Mouse (Mus musculus): ENCODE measurements around the gene Zfp553.

Zfp553 gene

GRCm38 (mm10) chr7:127232622-127233367, at the start of gene Zfp553, which contains the start of gene Sept1:
Gene Zfp553 (plus strand): TSS chr7:127233061.
Gene Sept1 (minus strand): TSS chr7:127233130.
- DNase-seq = peak; percentile 80 to 83

GRCm38 (mm10) chr7:127183345-127183744, 49.5 kb upstream of the Zfp553 start:
- no peak for DNase-seq

GRCm38 (mm10) chr7:127183828-127184227, 49.0 kb upstream of the Zfp553 start:
- peak; percentile 33 to 43 for DNase-seq

GRCm38 (mm10) chr7:127184720-127185119, 48.1 kb upstream of the Zfp553 start:
- DNase-seq = no peak

GRCm38 (mm10) chr7:127185601-127186000, 47.3 kb upstream of the Zfp553 start:
- peak in 1 of 2 experiments; percentile 34 for DNase-seq

- DNase-seq = no peak
Measured at GRCm38 (mm10) chr7:127187351-127187750, 45.5 kb upstream of the Zfp553 start.

GRCm38 (mm10) chr7:127188305-127189276, 44.3 kb upstream of the Zfp553 start:
- peak in 1 of 2 experiments; percentile 16 for DNase-seq

GRCm38 (mm10) chr7:127190672-127191071, 42.2 kb upstream of the Zfp553 start:
- DNase-seq = no peak

- DNase-seq = no peak
Measured at GRCm38 (mm10) chr7:127192989-127193388, 39.9 kb upstream of the Zfp553 start.

- DNase-seq = no peak
Measured at GRCm38 (mm10) chr7:127194011-127194632, 38.7 kb upstream of the Zfp553 start.

GRCm38 (mm10) chr7:127194633-127195029, 38.2 kb upstream of the Zfp553 start:
- no peak for DNase-seq

GRCm38 (mm10) chr7:127195544-127196295, 37.1 kb upstream of the Zfp553 start, which contains the start of gene Cd2bp2:
Gene Cd2bp2 (minus strand): TSS chr7:127196050.
- DNase-seq = peak; percentile 91 to 94

- no peak for DNase-seq
Measured at GRCm38 (mm10) chr7:127196484-127196883, 36.4 kb upstream of the Zfp553 start.

- DNase-seq = no peak
Measured at GRCm38 (mm10) chr7:127206606-127207005, 26.3 kb upstream of the Zfp553 start.

GRCm38 (mm10) chr7:127207374-127208294, 25.2 kb upstream of the Zfp553 start:
- DNase-seq = no peak

- no peak for DNase-seq
Measured at GRCm38 (mm10) chr7:127208295-127208552, 24.6 kb upstream of the Zfp553 start, which contains the start of gene Tbc1d10b. Gene Tbc1d10b (minus strand): TSS chr7:127208468.

GRCm38 (mm10) chr7:127208553-127209438, 24.1 kb upstream of the Zfp553 start, which contains the start of gene Mylpf:
Gene Mylpf (plus strand): TSS chr7:127208890.
- peak; percentile 91 to 92 for DNase-seq

GRCm38 (mm10) chr7:127209851-127210250, 23.0 kb upstream of the Zfp553 start:
- no peak for DNase-seq

- no peak for DNase-seq
Measured at GRCm38 (mm10) chr7:127210266-127210665, 22.6 kb upstream of the Zfp553 start.

All from B cell, adult 2 months (primary cell).